Mouse (Mus musculus) neural tube, embryonic 11.5 days (tissue): ENCODE data around the gene Taf5. TPM values are rescaled to one million over a fixed set of nuclear protein-coding genes. Genes with fewer than 3 reads are reported as not detected.

Experiments
- ATAC-seq: fragments of 200-750 bp; cut with Nextera tagmentation; 2 replicates; pipeline ENCODE4 v1.8.0; 2017; ENCODE audit warnings: moderate number of reproducible peaks, mild to moderate bottlenecking, moderate TSS enrichment, moderate library complexity; ENCODE audit not compliant: insufficient read depth, low FRiP score, low TSS enrichment
- DNase-seq: peaks from one replicate; pipeline ENCODE4 v3.0.0-alpha.2; 2015; ENCODE audit warnings: low spot score
- H3K27ac ChIP-seq: fragments of 300-500 bp; sonication (generic); 2 replicates; pipeline ENCODE4 v1.5.1; 2014; ENCODE audit warnings: low read depth, mild to moderate bottlenecking, low read length
- H3K27me3 ChIP-seq: fragments of 300-500 bp; sonication (generic); 2 replicates; pipeline ENCODE4 v1.6.1; 2014; ENCODE audit warnings: mild to moderate bottlenecking, low read length, mixed read lengths; ENCODE audit not compliant: control insufficient read depth, insufficient read depth
- H3K36me3 ChIP-seq: fragments of 300-500 bp; sonication (generic); 2 replicates; pipeline ENCODE4 v1.6.1; 2014; ENCODE audit warnings: mild to moderate bottlenecking, low read length, moderate library complexity, mixed read lengths; ENCODE audit not compliant: control insufficient read depth, insufficient read depth
- H3K4me1 ChIP-seq: fragments of 300-500 bp; sonication (generic); 2 replicates; pipeline ENCODE4 v1.6.1; 2014; ENCODE audit warnings: low read length, mixed read lengths; ENCODE audit not compliant: control insufficient read depth, insufficient read depth
- H3K4me2 ChIP-seq: fragments of 300-500 bp; sonication (generic); 2 replicates; pipeline ENCODE4 v1.6.1; 2014; ENCODE audit warnings: low read depth, mild to moderate bottlenecking, moderate library complexity
- H3K4me3 ChIP-seq: fragments of 300-500 bp; sonication (generic); 2 replicates; pipeline ENCODE4 v1.5.1; 2014; ENCODE audit warnings: low read depth, low read length
- H3K9ac ChIP-seq: fragments of 300-500 bp; sonication (generic); 2 replicates; pipeline ENCODE4 v1.6.1; 2014; ENCODE audit warnings: mild to moderate bottlenecking, low read length
- H3K9me3 ChIP-seq: fragments of 300-500 bp; sonication (generic); 2 replicates; pipeline ENCODE4 v1.6.1; 2016; ENCODE audit warnings: low read length; ENCODE audit not compliant: control insufficient read depth
- WGBS: fragments of 180-500 bp; shearing (Covaris S2); extraction: QIAGEN DNeasy Blood & Tissue Kit; methylation state at CpG from one replicate; pipeline ENCODE4 v1.1.7; 2014; 5-methylcytosine and 5-hydroxymethylcytosine counted together
- polyA plus RNA-seq: library from polyadenylated mRNA; unstranded; fragments of >200 nt; fragmentation: Nextera tagmentation; extraction: Ambion mirVana; gene quantifications from 2 replicates; pipeline ENCODE4 v1.2.1, GENCODE M21; 2014

Taf5 gene
- polyA plus RNA-seq, 1 experiment from 2014 or later: 10.3 TPM

DNA sequence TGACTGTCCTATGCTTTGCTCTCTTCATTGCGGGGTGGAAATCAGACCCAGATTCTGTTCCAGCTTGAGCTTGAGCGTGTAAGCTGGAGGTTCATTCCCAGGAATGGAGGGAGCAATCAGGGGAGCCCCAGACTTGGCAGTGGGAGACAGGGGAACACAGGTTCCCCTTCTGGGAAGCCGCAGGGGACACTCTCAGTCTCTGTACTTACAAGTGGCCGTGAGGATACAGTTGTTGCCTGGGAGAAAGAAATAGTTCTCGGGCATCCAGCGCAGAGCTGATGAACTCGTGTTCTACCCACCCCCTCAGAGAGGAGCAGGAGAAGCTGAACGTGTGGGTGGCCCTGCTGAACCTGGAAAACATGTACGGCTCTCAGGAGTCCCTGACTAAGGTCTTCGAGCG is 61.3 kb downstream of the Taf5 start:
- DNase-seq: no peak
- Histone ChIP-seq H3K36me3 (peaks cover 34% of the 10 kb centered on the region), H3K27me3 (no peaks in the 10 kb centered on the region), H3K4me1 (no peaks in the 10 kb centered on the region), H3K27ac (no peak overlapping the region), H3K4me2 (no peak overlapping the region), H3K9ac (no peak overlapping the region), H3K4me3 (no peak overlapping the region), H3K9me3 (no peaks in the 10 kb centered on the region)
- no peak for ATAC-seq
- 89% methylated on average over 11 of the region's 11 CpGs for WGBS

DNA sequence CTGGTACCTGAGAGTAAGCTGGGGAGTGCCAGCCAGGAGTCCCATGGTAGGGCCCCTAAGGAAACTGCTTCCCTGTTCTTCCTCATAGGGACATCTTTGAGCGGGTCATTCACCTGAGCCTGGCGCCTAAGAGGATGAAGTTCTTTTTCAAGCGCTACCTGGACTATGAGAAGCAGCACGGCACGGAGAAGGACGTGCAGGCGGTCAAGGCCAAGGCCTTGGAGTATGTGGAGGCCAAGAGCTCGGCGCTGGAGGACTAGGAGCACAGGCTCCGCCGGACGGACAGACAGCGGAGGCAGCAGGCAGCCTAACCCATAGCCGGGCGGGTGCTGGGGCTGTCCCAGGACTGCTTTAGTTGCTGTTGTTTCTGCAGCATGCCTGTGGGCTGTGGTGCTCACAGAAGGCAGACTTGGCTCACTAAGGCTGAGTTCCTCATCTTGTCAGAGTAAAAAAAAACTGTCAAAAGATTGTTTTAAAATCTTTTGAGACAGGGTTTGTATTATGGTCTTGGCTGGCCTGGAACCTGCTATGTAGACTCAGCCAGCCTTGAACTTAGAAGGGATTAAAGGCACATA is 63.1 kb downstream of the Taf5 start:
- 96% methylated on average over 15 of the region's 15 CpGs for WGBS
- DNase-seq: no peak
- Histone ChIP-seq H3K27me3 (no peaks in the 10 kb centered on the region), H3K4me1 (no peaks in the 10 kb centered on the region), H3K9me3 (no peaks in the 10 kb centered on the region), H3K36me3 (peaks cover 29% of the 10 kb centered on the region), H3K9ac (no peak overlapping the region), H3K4me2 (no peak overlapping the region), H3K4me3 (no peak overlapping the region), H3K27ac (no peak overlapping the region)
- no peak for ATAC-seq

Other genes starting within 250 kb of the Taf5 start
- gene Ina, start 53.0 kb upstream of the Taf5 start, polyA plus RNA-seq: 276 and 332 TPM in 2 replicates
- 68.3 and 71.7 TPM in 2 replicates for gene Nt5c2, start 52.6 kb upstream of the Taf5 start, polyA plus RNA-seq
- gene Pcgf6, start 16.8 kb upstream of the Taf5 start, polyA plus RNA-seq: 31.0 and 33.5 TPM in 2 replicates
- 1,081 and 1,145 TPM in 2 replicates for gene Usmg5, start 22.9 kb downstream of the Taf5 start, polyA plus RNA-seq
- gene Pdcd11, start 23.0 kb downstream of the Taf5 start, polyA plus RNA-seq: 9.8 and 11.0 TPM in 2 replicates
- 0.69 TPM in 2 replicates for gene Calhm2, start 70.5 kb downstream of the Taf5 start, polyA plus RNA-seq
- not detected in 2 replicates for gene Calhm1, start 76.5 kb downstream of the Taf5 start, polyA plus RNA-seq
- not detected in 2 replicates for gene Calhm3, start 90.0 kb downstream of the Taf5 start, polyA plus RNA-seq
- 4.7 and 5.0 TPM in 2 replicates for gene Neurl1a, start 111.1 kb downstream of the Taf5 start, polyA plus RNA-seq